Mouse (Mus musculus): Measurements from ENCODE around the gene Efhd1.

GRCm38 (mm10) chr1:87313843-87314570 lies 49.8 kb downstream of the Efhd1 start:
- no peak for TF ChIP-seq CTCF (IDR thresholded peaks at IDR 0.05; ENCODE audit: insufficient read depth, low read length)
- no peak for TF ChIP-seq POLR2A (IDR thresholded peaks at IDR 0.05; ENCODE audit: borderline replicate concordance, extremely low read depth, low read depth, low read length)

Measured in lung, adult 2 months (tissue).